8 mouse cellular contexts compared by ENCODE assay signal in genomic region chr6:51271128-51271480, GRCm38 (mm10).
A peak's percentile ranks its signal among the peaks of the same experiment; 100 is the strongest.
DNase-seq lines count a peak whose midpoint lies in the region; ATAC-seq lines count a peak whose summit lies in the region.

No protein-coding gene starts in this region.

- 4% methylated on average over 17 of the region's 17 CpGs for WGBS in heart, embryonic 16.5 days
- 3% methylated on average over 17 of the region's 17 CpGs for WGBS in hindbrain, embryonic 11.5 days
- WGBS in midbrain, embryonic 12.5 days = 1% methylated on average over 17 of the region's 17 CpGs

- ATAC-seq in heart, embryonic 16.5 days (replicated peaks; ENCODE audit: extremely low read depth, insufficient read depth, low FRiP score) = no peak; the same call in 1 of the 2 replicates
- peak; percentile 86 for ATAC-seq in hindbrain, embryonic 11.5 days (ENCODE audit: low FRiP score)
- peak; percentile 83 for ATAC-seq in midbrain, embryonic 12.5 days (ENCODE audit: low FRiP score, low read depth)

- H3K9ac ChIP-seq in heart, embryonic 16.5 days (ENCODE audit: low read length) = 0 out of 2 replicates have a peak overlapping the region, but pooled peaks have one; percentile 93
- H3K9ac ChIP-seq in hindbrain, embryonic 11.5 days (ENCODE audit: low read depth, low read length) = no peak overlapping the region
- H3K9ac ChIP-seq in midbrain, embryonic 12.5 days (replicated peaks) = no peak overlapping the region

- H3K27me3 ChIP-seq in heart, embryonic 16.5 days (ENCODE audit: control insufficient read depth, insufficient read depth, low read length) = no peaks in the 10 kb centered on the region
- peaks cover 5% of the 10 kb centered on the region; the same call in 1 of the 2 replicates for H3K27me3 ChIP-seq in hindbrain, embryonic 11.5 days (ENCODE audit: control insufficient read depth, insufficient read depth, low read length)
- H3K27me3 ChIP-seq in midbrain, embryonic 12.5 days = peaks cover 27% of the 10 kb centered on the region

- peaks cover 14% of the 10 kb centered on the region for H3K4me1 ChIP-seq in heart, embryonic 16.5 days (ENCODE audit: control insufficient read depth, insufficient read depth, low read length)
- 0 out of 2 replicates have a peak, but pooled peaks cover 3% of the 10 kb centered on the region for H3K4me1 ChIP-seq in hindbrain, embryonic 11.5 days (replicated peaks; ENCODE audit: control insufficient read depth, insufficient read depth, low read length)
- peaks cover 13% of the 10 kb centered on the region for H3K4me1 ChIP-seq in midbrain, embryonic 12.5 days

- peak overlapping the region; percentile 87 for H3K4me3 ChIP-seq in heart, embryonic 16.5 days (ENCODE audit: low read length)
- H3K4me3 ChIP-seq in hindbrain, embryonic 11.5 days (ENCODE audit: low read depth, low read length) = peak overlapping the region; percentile 73
- peak overlapping the region; percentile 67 for H3K4me3 ChIP-seq in midbrain, embryonic 12.5 days

- no peaks in the 10 kb centered on the region for H3K36me3 ChIP-seq in heart, embryonic 16.5 days (ENCODE audit: control insufficient read depth, insufficient read depth)
- H3K36me3 ChIP-seq in hindbrain, embryonic 11.5 days (ENCODE audit: control insufficient read depth, insufficient read depth, low read length) = no peaks in the 10 kb centered on the region
- H3K36me3 ChIP-seq in midbrain, embryonic 12.5 days = no peaks in the 10 kb centered on the region

- H3K9me3 ChIP-seq in heart, embryonic 16.5 days (replicated peaks; ENCODE audit: control insufficient read depth, low read length) = no peaks in the 10 kb centered on the region
- H3K9me3 ChIP-seq in hindbrain, embryonic 11.5 days (ENCODE audit: control insufficient read depth, low read length) = no peaks in the 10 kb centered on the region
- H3K9me3 ChIP-seq in midbrain, embryonic 12.5 days = no peaks in the 10 kb centered on the region

- H3K27ac ChIP-seq in heart, embryonic 16.5 days (ENCODE audit: low read length) = peak overlapping the region; percentile 71
- H3K27ac ChIP-seq in hindbrain, embryonic 11.5 days (ENCODE audit: low read depth, low read length) = peak overlapping the region; percentile 30
- H3K27ac ChIP-seq in midbrain, embryonic 12.5 days (replicated peaks) = 0 out of 2 replicates have a peak overlapping the region, but pooled peaks have one; percentile 8

- intact Hi-C loops in left cerebral cortex, postnatal 36 days (cut with DNase I) = no loop called here

- peak overlapping the region; percentile 94 for H3K4me2 ChIP-seq in heart, embryonic 16.5 days (ENCODE audit: low read depth, low read length)
- peak overlapping the region; percentile 99 for H3K4me2 ChIP-seq in hindbrain, embryonic 11.5 days (replicated peaks; ENCODE audit: low read depth, low read length)
- H3K4me2 ChIP-seq in midbrain, embryonic 12.5 days (replicated peaks) = peak overlapping the region; percentile 99

- DNase-seq in heart, adult 8-10 months (ENCODE audit: low spot score) = no peak
- DNase-seq in R1 (ENCODE audit: low read depth, low spot score) = peak; percentile 70
- no peak for DNase-seq in hindbrain, embryonic 11.5 days (ENCODE audit: low spot score)
- DNase-seq in cerebellum, postnatal 14 days = no peak
- DNase-seq in adrenal gland, postnatal 14 days = no peak
- no peak for DNase-seq in left cerebral cortex, postnatal 36 days (ENCODE audit: low spot score in 2 of 2)

Comparison
In these comparisons a context has a peak if more than half of its experiments do, and no peak if none do; other contexts are left out.
1. H3K27ac ChIP-seq: peak in every context shown above with its lines; median percentile 71 in heart, embryonic 16.5 days; 30 in hindbrain, embryonic 11.5 days; 8 in midbrain, embryonic 12.5 days.